Mouse (Mus musculus) bone marrow macrophage, adult 2 months (primary cell): Measurements from ENCODE around the gene Nenf. TPM values are rescaled to one million over a fixed set of nuclear protein-coding genes. Genes with fewer than 3 reads are reported as not detected.

Experiments
- H3K27ac ChIP-seq: 2 replicates; pipeline ENCODE4 v1.5.1; 2012; ENCODE audit warnings: low read depth, low read length; ENCODE audit not compliant: insufficient read depth
- H3K4me1 ChIP-seq: 2 replicates; pipeline ENCODE4 v1.6.1; 2012; ENCODE audit warnings: low read length; ENCODE audit not compliant: control insufficient read depth, insufficient read depth
- H3K4me3 ChIP-seq: 2 replicates; pipeline ENCODE4 v1.5.1; 2012; ENCODE audit warnings: mild to moderate bottlenecking, low read length, moderate library complexity; ENCODE audit not compliant: insufficient read depth
- CTCF ChIP-seq: IDR thresholded peaks from 2 replicates; pipeline ENCODE4 v1.5.1; 2012; ENCODE audit warnings: low read depth, mild to moderate bottlenecking, low read length, moderate library complexity
- POLR2A ChIP-seq: IDR thresholded peaks from 2 replicates; pipeline ENCODE4 v1.6.1; 2012; ENCODE audit warnings: mild to moderate bottlenecking, low read depth, low read length, borderline replicate concordance
- polyA plus RNA-seq: library from polyadenylated mRNA; stranded (reverse); fragments of >200 nt; gene quantifications from 2 replicates; pipeline ENCODE4 v1.2.4, GENCODE M21; 2012; ENCODE audit not compliant: missing spikeins, insufficient read depth, insufficient read length

The Nenf gene
- polyA plus RNA-seq, 1 experiment, result 46.5 TPM

GRCm38 (mm10) chr1:191293051-191293450 is 24.9 kb downstream of the Nenf start:
- H3K27ac ChIP-seq, result peak overlapping the region; percentile 92
- no peak overlapping the region for H3K4me3 ChIP-seq
- TF ChIP-seq CTCF (no peak), POLR2A (no peak)
- H3K4me1 ChIP-seq, result peaks cover 40% of the 10 kb centered on the region

- TF ChIP-seq CTCF (no peak), POLR2A (no peak)
- no peak overlapping the region for H3K4me3 ChIP-seq
- H3K4me1 ChIP-seq, result peaks cover 44% of the 10 kb centered on the region
- peak overlapping the region; percentile 92 for H3K27ac ChIP-seq
Measured at GRCm38 (mm10) chr1:191292348-191292747, 25.6 kb downstream of the Nenf start.

GRCm38 (mm10) chr1:191288762-191289161 is 29.2 kb downstream of the Nenf start:
- H3K4me3 ChIP-seq, result no peak overlapping the region
- TF ChIP-seq POLR2A (no peak), CTCF (no peak; the same call in none of the 2 replicates)
- H3K27ac ChIP-seq, result no peak overlapping the region
- H3K4me1 ChIP-seq, result peaks cover 40% of the 10 kb centered on the region

GRCm38 (mm10) chr1:191284502-191284901 is 33.5 kb downstream of the Nenf start:
- no peak for TF ChIP-seq CTCF
- TF ChIP-seq POLR2A, result no peak
- peaks cover 48% of the 10 kb centered on the region for H3K4me1 ChIP-seq
- H3K4me3 ChIP-seq, result no peak overlapping the region
- H3K27ac ChIP-seq, result no peak overlapping the region

- H3K27ac ChIP-seq, result no peak overlapping the region
- H3K4me1 ChIP-seq, result peaks cover 54% of the 10 kb centered on the region
- H3K4me3 ChIP-seq, result no peak overlapping the region
- no peak for TF ChIP-seq POLR2A
- TF ChIP-seq CTCF, result no peak
Measured at GRCm38 (mm10) chr1:191283110-191284040, 34.6 kb downstream of the Nenf start.

GRCm38 (mm10) chr1:191282319-191282718 is 35.7 kb downstream of the Nenf start:
- TF ChIP-seq CTCF, result no peak
- no peak for TF ChIP-seq POLR2A
- H3K4me1 ChIP-seq, result peaks cover 61% of the 10 kb centered on the region

GRCm38 (mm10) chr1:191281171-191281570 is 36.8 kb downstream of the Nenf start:
- no peak for TF ChIP-seq CTCF
- no peak for TF ChIP-seq POLR2A
- H3K27ac ChIP-seq, result peak overlapping the region; percentile 68
- peaks cover 59% of the 10 kb centered on the region for H3K4me1 ChIP-seq
- H3K4me3 ChIP-seq, result peak overlapping the region; percentile 1; the same call in 1 of the 2 replicates

More at GRCm38 (mm10) chr1:191282319-191282718, 35.7 kb downstream of the Nenf start:
- Histone ChIP-seq H3K4me3 (no peak overlapping the region), H3K27ac (no peak overlapping the region)

- no peak overlapping the region; the same call in 1 of the 2 replicates for H3K27ac ChIP-seq
Measured at GRCm38 (mm10) chr1:191278324-191278723, 39.7 kb downstream of the Nenf start.

GRCm38 (mm10) chr1:191277549-191278059 is 40.4 kb downstream of the Nenf start:
- Histone ChIP-seq H3K4me1 (peaks cover 71% of the 10 kb centered on the region), H3K27ac (peak overlapping the region; percentile 36), H3K4me3 (no peak overlapping the region)
- TF ChIP-seq CTCF (no peak), POLR2A (no peak)

More at GRCm38 (mm10) chr1:191278324-191278723, 39.7 kb downstream of the Nenf start:
- no peak overlapping the region for H3K4me3 ChIP-seq
- no peak for TF ChIP-seq POLR2A
- no peak for TF ChIP-seq CTCF
- peaks cover 70% of the 10 kb centered on the region for H3K4me1 ChIP-seq

GRCm38 (mm10) chr1:191276181-191276580 is 41.8 kb downstream of the Nenf start:
- Histone ChIP-seq H3K4me1 (peaks cover 74% of the 10 kb centered on the region), H3K27ac (peak overlapping the region; percentile 71), H3K4me3 (no peak overlapping the region)
- TF ChIP-seq CTCF (no peak), POLR2A (no peak)
